Mouse (Mus musculus) midbrain, embryonic 16.5 days (tissue): ENCODE results near the gene Nat9. TPM values are rescaled to one million over a fixed set of nuclear protein-coding genes. Genes with fewer than 3 reads are reported as not detected.

Experiments
- ATAC-seq: fragments of 200-750 bp; cut with Nextera tagmentation; 2 replicates; pipeline ENCODE4 v1.8.0; 2017; ENCODE audit warnings: moderate TSS enrichment
- H3K27ac ChIP-seq: fragments of 300-500 bp; sonication (generic); 2 replicates; pipeline ENCODE4 v1.5.1; 2014; ENCODE audit warnings: mild to moderate bottlenecking, low read length, mixed read lengths
- H3K27me3 ChIP-seq: fragments of 300-500 bp; sonication (generic); 2 replicates; pipeline ENCODE4 v1.6.1; 2014; ENCODE audit warnings: low read depth, low read length, mixed read lengths; ENCODE audit not compliant: control insufficient read depth, insufficient read depth
- H3K36me3 ChIP-seq: fragments of 300-500 bp; sonication (generic); 2 replicates; pipeline ENCODE4 v1.6.1; 2014; ENCODE audit warnings: mild to moderate bottlenecking, low read length, moderate library complexity, mixed read lengths; ENCODE audit not compliant: control insufficient read depth, insufficient read depth
- H3K4me1 ChIP-seq: fragments of 300-500 bp; sonication (generic); 2 replicates; pipeline ENCODE4 v1.6.1; 2014; ENCODE audit warnings: mild to moderate bottlenecking, low read length, mixed read lengths; ENCODE audit not compliant: control insufficient read depth, insufficient read depth
- H3K4me2 ChIP-seq: fragments of 300-500 bp; sonication (generic); 2 replicates; pipeline ENCODE4 v1.6.1; 2014; ENCODE audit warnings: mild to moderate bottlenecking, low read length, mixed read lengths
- H3K4me3 ChIP-seq: fragments of 300-500 bp; sonication (generic); 2 replicates; pipeline ENCODE4 v1.5.1; 2014; ENCODE audit warnings: low read depth, mild to moderate bottlenecking, low read length, moderate library complexity, mixed read lengths
- H3K9ac ChIP-seq: fragments of 300-500 bp; sonication (generic); 2 replicates; pipeline ENCODE4 v1.6.1; 2014; ENCODE audit warnings: low read depth, low read length, mixed read lengths
- H3K9me3 ChIP-seq: fragments of 300-500 bp; sonication (generic); replicated peaks from 2 replicates; pipeline ENCODE4 v1.6.1; 2014; ENCODE audit warnings: mild to moderate bottlenecking, low read length, mixed read lengths; ENCODE audit not compliant: control insufficient read depth, poor library complexity, severe bottlenecking
- WGBS: fragments of 180-500 bp; shearing (Covaris S2); extraction: QIAGEN DNeasy Blood & Tissue Kit; methylation state at CpG from one replicate; pipeline ENCODE4 v1.1.7; 2014; 5-methylcytosine and 5-hydroxymethylcytosine counted together
- polyA plus RNA-seq: library from polyadenylated mRNA; unstranded; fragments of >200 nt; fragmentation: Nextera tagmentation; extraction: Ambion mirVana; gene quantifications from 2 replicates; pipeline ENCODE4 v1.2.1, GENCODE M21; 2015

The Nat9 gene
- polyA plus RNA-seq, 1 experiment from 2014 or later: 23.9 TPM

DNA sequence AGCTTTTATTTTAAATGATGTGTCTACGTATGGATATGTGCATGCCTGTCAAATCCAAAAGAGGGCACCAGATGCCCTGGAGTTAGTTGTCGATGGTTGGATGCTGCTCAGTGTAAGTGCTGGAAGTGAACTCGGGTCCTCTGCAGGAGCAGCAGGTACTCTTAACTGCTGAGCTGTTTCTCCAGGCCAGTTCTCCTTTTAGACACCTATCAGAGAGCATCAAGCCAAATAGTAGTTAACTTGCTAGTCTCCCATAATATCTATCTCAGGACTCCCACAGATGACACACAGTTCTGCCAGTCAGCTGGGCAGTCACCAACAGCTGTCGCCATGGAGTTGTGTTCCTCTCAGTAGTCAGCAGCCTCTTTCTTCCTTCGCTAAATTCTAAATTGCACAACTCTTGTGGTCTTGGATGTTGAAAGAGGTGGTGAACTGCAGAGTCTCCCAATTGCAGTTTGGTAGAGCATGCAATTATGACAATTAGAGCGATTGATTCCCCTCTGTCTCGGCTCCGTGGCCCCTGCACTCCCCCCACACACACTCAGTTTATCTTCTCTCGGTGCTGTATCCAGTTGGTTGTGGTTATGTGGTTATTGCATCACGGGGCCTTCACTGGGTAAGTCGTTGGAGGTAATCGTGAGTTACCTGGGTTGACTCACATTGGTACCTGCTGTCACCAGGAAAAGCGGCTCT is 1.0 kb upstream of the Nat9 start:
- Histone ChIP-seq H3K27me3 (no peaks in the 10 kb centered on the region), H3K9ac (no peak overlapping the region), H3K27ac (no peak overlapping the region), H3K4me3 (0 out of 2 replicates have a peak overlapping the region, but pooled peaks have one; percentile 68), H3K9me3 (no peaks in the 10 kb centered on the region), H3K36me3 (peaks cover 8% of the 10 kb centered on the region; the same call in 1 of the 2 replicates), H3K4me2 (no peak overlapping the region), H3K4me1 (peaks cover 18% of the 10 kb centered on the region)
- 92% methylated on average over 13 of the region's 13 CpGs for WGBS
- no peak for ATAC-seq

DNA sequence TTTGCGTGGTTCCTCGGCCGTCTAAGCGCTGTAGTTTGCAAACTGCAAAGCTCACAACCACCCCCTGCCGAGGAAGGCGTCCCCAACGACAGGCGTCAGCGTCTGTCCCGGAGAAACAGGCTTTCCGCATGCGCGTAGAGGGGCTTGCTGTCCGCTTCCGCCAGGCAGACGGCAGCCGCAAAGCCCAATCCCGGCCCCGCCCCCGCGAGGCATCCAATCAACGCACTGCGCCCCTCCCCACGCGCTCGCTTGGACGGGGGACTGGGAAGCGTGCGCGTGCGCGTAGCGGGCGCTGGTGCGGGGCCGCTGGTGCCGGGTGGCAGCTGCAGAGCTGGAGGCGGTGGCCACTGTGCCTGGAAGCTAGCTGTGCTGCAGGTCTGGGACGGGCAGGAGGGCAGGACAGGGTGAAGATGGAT is 427 bp downstream of the Nat9 start, which contains the start of gene Tmem104:
Tmem104 (plus strand) TSS at position 264 of the 416 bp plus-strand sequence.
- Histone ChIP-seq H3K36me3 (peaks cover 8% of the 10 kb centered on the region; the same call in 1 of the 2 replicates), H3K27me3 (no peaks in the 10 kb centered on the region), H3K4me2 (peak within 1 kb of the TSS; percentile 74), H3K4me1 (peaks cover 18% of the 10 kb centered on the region), H3K27ac (peak within 1 kb of the TSS; percentile 80), H3K4me3 (peak within 1 kb of the TSS; percentile 68), H3K9me3 (no peaks in the 10 kb centered on the region), H3K9ac (peak within 1 kb of the TSS; percentile 84)
- peak; percentile 94 for ATAC-seq
- under 1% methylated on average over 39 of the region's 39 CpGs for WGBS

DNA sequence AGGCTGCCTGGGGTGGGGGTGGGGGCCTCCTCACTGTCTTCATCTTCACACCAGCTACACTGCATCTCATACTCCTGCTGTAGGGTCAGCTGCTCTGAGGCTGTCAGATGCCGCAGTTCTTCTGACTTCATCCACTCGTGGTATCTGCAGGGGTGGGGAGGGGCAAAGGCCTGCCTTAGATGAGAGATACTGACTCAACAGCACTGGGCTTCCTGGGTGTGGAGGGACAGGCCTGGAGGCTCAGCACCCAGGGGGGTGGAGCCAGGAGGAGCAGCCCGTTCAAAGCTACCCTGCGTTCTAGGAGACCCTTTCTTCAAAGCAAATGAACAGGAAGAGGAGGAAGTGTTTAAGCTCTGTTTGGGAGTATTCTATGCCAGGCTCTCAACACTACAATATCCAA is 2.7 kb downstream of the Nat9 start:
- Histone ChIP-seq H3K27ac (no peak overlapping the region), H3K4me1 (peaks cover 18% of the 10 kb centered on the region), H3K9ac (no peak overlapping the region), H3K27me3 (no peaks in the 10 kb centered on the region), H3K4me3 (no peak overlapping the region), H3K9me3 (no peaks in the 10 kb centered on the region), H3K4me2 (no peak overlapping the region), H3K36me3 (0 out of 2 replicates have a peak, but pooled peaks cover 1% of the 10 kb centered on the region)
- WGBS: 55% methylated on average over 4 of the region's 4 CpGs
- no peak for ATAC-seq

DNA sequence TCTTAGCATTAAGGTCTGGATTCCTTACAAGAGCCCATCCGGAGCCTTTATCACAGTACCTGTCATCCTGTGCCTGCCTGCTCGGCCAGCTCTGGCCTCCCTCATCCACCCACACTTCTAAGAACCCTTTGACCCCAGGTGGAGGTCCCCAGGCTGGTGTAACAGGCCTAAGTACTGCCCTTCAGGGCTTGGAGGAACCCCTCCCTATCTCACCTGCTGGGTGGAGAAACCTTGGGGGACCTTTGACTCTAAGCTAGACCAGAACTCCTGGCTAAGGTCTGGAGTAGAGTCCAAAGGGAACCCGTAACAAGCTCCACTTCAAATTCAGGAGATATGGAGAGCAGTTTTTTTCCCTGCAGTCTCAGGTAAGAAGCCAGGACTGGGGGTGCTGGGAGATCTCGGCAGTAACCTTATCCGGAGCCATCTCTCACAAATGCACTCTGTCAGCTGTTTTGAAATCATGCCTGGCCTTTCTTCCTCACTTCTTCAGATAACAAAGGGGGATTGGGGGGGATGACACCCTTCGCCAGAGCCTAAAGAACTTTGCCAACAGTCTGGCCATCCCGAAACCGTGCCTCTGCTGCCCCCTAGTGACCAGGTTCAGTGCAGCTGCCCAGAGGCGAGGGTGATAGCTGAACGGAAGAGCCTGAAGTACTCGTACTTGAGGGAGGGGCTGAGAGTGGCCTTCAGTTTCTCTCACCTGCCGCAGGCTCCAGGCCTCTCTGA is 5.6 kb downstream of the Nat9 start:
- Histone ChIP-seq H3K4me1 (peaks cover 10% of the 10 kb centered on the region), H3K36me3 (no peaks in the 10 kb centered on the region), H3K4me3 (no peak overlapping the region), H3K4me2 (no peak overlapping the region), H3K27me3 (no peaks in the 10 kb centered on the region), H3K9me3 (no peaks in the 10 kb centered on the region), H3K9ac (no peak overlapping the region), H3K27ac (no peak overlapping the region)
- ATAC-seq: no peak
- WGBS: 19% methylated on average over 12 of the region's 12 CpGs

DNA sequence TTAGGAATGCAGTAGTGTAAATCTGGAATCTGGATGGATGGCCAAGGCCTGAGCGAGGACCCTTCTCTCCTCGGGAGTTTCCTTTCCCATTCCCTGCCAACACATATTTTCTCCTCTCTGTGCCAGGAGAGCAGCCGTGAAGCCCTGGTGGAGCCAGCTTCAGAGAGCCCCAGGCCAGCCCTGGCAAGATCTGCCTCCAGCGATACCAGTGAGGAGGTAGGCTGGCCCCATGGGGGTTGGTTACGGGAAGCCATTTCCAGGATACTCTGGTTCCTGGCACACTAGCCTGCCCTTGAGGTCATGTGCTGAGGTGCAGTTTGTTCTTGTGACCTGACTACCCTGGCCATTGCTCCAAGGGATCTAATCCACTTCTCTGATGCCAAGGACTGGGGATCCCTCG is 7.8 kb downstream of the Nat9 start:
- H3K27ac ChIP-seq: peak overlapping the region; percentile 58
- H3K4me3 ChIP-seq: no peak overlapping the region
- no peaks in the 10 kb centered on the region for H3K9me3 ChIP-seq
- ATAC-seq: no peak
- H3K27me3 ChIP-seq: no peaks in the 10 kb centered on the region
- 81% methylated on average over 6 of the region's 6 CpGs for WGBS
- no peak overlapping the region for H3K9ac ChIP-seq
- no peak overlapping the region for H3K4me2 ChIP-seq
- no peaks in the 10 kb centered on the region for H3K36me3 ChIP-seq
- peaks cover 3% of the 10 kb centered on the region; the same call in 1 of the 2 replicates for H3K4me1 ChIP-seq

DNA sequence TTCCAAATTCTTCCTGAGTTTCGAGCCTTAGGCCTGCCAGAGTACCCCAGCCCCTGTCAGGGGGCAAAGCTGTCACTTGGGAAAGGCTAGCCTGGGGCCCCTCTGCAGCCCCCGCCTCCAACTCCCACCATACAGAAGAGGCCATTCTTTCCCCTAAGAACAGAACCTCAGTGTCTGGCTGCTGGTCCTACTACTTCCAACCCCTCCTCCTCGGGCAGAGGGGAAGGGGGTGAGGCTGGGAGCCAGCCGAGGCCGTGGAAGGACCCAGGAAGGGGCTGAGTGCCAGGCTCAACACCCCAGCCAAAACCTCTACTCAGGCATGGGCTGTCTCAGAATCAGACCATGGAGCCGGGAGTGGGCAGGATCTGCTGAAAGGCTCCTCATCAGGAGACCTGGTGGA is 8.5 kb downstream of the Nat9 start:
- no peak overlapping the region for H3K4me2 ChIP-seq

DNA sequence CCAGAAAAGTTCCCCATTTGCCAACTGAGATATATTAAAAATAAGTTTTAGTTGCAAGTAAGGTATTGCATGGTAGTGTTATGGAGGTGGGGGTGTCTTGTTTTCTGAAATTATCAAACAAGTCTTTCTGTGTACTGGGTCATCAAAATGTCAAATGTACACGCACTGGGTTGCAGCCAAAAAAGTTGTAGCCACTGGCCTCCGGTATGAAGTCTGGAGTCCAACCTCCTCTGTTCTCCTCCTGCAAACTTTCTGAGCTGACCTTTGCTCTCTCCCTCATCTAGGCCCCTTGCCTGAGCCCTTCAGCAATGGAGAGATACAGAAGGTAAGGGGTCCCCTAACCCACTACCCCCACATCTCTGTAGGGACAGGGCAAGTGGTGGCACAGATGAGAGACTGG is 8.9 kb downstream of the Nat9 start:
- no peak for ATAC-seq
- 90% methylated on average over 2 of the region's 2 CpGs for WGBS
- no peaks in the 10 kb centered on the region for H3K9me3 ChIP-seq
- H3K9ac ChIP-seq: no peak overlapping the region
- no peaks in the 10 kb centered on the region for H3K36me3 ChIP-seq
- H3K4me2 ChIP-seq: no peak overlapping the region
- H3K27ac ChIP-seq: peak overlapping the region; percentile 54; the same call in 1 of the 2 replicates
- peaks cover 5% of the 10 kb centered on the region; the same call in 1 of the 2 replicates for H3K4me1 ChIP-seq
- no peak overlapping the region for H3K4me3 ChIP-seq
- no peaks in the 10 kb centered on the region for H3K27me3 ChIP-seq

More for the DNA sequence above, 8.5 kb downstream of the Nat9 start:
- no peaks in the 10 kb centered on the region for H3K9me3 ChIP-seq
- no peak overlapping the region for H3K4me3 ChIP-seq
- no peaks in the 10 kb centered on the region for H3K27me3 ChIP-seq
- peak; percentile 70 for ATAC-seq
- H3K27ac ChIP-seq: peak overlapping the region; percentile 54; the same call in 1 of the 2 replicates
- peaks cover 5% of the 10 kb centered on the region; the same call in 1 of the 2 replicates for H3K4me1 ChIP-seq
- H3K9ac ChIP-seq: no peak overlapping the region
- 81% methylated on average over 6 of the region's 6 CpGs for WGBS
- no peaks in the 10 kb centered on the region for H3K36me3 ChIP-seq

DNA sequence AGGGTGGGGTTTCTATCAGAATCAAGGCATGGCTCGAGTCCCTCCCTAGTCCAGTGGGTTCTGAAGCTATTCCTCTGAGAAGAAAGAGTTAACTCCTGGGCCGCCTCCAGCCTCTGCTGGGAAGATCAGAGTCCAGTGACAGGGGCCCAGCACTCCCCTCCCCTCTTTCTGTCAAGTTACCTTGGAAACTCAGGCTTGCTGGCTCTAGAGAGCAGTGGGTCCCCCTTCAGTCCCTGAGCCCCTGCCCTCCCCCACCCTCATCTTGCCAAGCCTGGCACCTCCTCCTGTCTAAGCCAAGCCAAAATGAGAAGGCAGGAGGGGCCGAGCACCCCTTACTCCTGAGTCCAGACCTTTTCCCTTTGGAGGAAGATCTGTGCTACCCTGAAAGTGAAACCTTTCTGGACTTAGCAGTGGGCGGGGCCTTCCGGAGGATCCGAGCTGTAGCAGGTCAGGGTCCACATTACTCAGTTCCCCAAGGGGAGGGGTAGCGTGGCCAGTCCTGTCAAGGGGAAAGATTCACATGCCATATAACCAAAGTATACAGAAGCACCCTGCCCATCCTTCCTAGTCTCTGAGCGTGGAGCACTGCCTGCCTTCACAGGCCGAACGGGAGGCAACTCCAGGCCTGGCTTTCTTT is 10.0 kb downstream of the Nat9 start:
- Histone ChIP-seq H3K4me2 (no peak overlapping the region), H3K4me3 (no peak overlapping the region), H3K27me3 (no peaks in the 10 kb centered on the region), H3K9me3 (no peaks in the 10 kb centered on the region), H3K27ac (peak overlapping the region; percentile 12; the same call in 1 of the 2 replicates), H3K36me3 (no peaks in the 10 kb centered on the region), H3K4me1 (peaks cover 10% of the 10 kb centered on the region; the same call in 1 of the 2 replicates), H3K9ac (no peak overlapping the region)
- ATAC-seq: peak; percentile 69
- 19% methylated on average over 10 of the region's 10 CpGs for WGBS
